Mouse (Mus musculus): ENCODE data around the gene Srsf9. TPM values are rescaled to one million over a fixed set of nuclear protein-coding genes. Genes with fewer than 3 reads are reported as not detected.

The Srsf9 gene
- polyA plus RNA-seq, 1 experiment from 2014 or later: 165 TPM

DNA sequence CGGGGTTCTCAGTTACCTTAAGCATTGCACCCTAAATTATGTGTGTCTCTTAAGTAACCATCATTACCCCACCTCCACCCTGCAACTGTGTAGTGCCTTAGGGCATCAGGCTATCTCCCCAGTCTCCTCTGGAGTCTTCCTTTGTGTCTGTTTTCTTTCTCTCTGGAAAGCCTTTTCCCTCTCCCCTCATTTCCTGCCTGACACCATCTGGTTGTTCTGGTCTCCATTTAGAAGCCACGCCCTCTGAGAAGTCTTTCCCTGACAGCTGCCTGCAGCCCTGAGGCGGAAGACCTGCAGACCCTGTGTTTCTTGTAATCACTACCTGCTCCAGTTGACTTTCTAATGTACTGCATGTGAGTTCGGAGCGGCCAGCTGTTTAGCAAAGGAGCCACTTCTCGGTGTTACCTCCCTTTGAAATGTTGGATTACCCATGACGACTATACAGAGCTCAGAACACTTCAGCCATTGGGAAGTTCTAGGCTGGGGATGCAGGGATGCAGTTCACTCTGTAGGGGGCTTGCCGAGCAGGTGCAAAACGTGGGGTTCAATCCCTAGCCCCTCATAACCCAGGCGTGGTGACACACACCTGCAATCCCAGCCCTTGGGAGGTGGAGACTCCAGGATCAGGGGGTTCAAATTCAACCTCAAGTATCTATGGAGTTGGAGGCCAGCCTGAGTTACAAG is 9.2 kb upstream of the Srsf9 start:
- 5% methylated on average over 10 of the region's 10 CpGs for WGBS
- Histone ChIP-seq H3K9ac (ENCODE audit: low read length) (no peak overlapping the region), H3K4me3 (ENCODE audit: low read depth, low read length) (no peak overlapping the region), H3K9me3 (replicated peaks; ENCODE audit: control insufficient read depth, low read length) (no peaks in the 10 kb centered on the region), H3K27me3 (replicated peaks; ENCODE audit: control insufficient read depth, insufficient read depth, low read length) (no peaks in the 10 kb centered on the region), H3K4me2 (ENCODE audit: low read length) (peak overlapping the region; percentile 8), H3K27ac (ENCODE audit: low read depth, low read length) (peak overlapping the region; percentile 77), H3K4me1 (ENCODE audit: control insufficient read depth, insufficient read depth, low read length) (peaks cover 18% of the 10 kb centered on the region), H3K36me3 (ENCODE audit: control insufficient read depth, insufficient read depth, low read length) (no peaks in the 10 kb centered on the region)
- DNase-seq (ENCODE audit: low spot score): peak; percentile 78
- ATAC-seq: peak; percentile 71

DNA sequence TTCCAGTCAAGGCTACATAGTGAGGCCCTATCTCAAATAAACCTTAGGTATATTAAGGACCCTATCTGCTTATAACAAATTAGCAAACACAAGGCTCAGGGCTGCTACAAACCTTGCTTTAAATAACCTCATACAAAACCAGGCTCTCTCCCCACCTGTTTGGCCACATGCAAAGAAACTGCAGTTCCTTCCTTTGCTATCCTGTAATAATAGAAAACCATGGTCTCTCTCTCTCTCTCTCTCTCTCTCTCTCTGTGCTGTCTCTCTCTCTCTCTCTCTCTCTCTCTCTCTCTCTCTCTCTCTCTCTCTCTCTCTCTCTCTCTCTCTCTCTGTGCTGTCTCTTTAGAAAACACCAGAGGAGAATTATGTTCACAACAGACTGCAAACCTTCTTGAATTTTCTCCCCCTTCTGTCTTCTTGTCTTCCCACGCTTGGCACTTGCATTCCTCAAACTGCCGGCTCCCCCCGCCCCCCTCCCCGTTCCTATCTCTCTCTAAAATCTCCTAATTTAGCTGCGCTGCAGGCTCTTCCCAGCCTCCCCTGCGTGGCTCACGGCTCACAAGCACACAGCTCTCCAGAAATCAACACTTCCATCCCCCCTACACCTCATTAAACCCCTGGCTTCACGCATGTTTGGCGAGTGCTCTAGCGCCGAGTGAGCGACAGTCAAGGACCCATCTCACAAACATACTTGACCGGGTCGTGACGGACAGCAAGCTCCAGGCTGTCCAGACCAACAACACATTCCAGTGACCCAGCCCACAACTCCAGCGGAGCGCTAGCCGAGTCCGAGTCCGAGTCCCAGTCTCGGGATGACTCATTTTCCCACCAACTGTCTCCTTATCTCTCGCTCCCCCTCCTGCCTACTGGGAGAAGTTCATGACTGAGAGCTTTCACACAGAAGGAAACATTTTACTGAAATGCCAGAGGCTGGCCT is 7.7 kb upstream of the Srsf9 start:
- Histone ChIP-seq H3K9ac (ENCODE audit: low read length) (peak overlapping the region; percentile 56), H3K27ac (ENCODE audit: low read depth, low read length) (peak overlapping the region; percentile 62), H3K36me3 (ENCODE audit: control insufficient read depth, insufficient read depth, low read length) (no peaks in the 10 kb centered on the region), H3K4me1 (ENCODE audit: control insufficient read depth, insufficient read depth, low read length) (peaks cover 18% of the 10 kb centered on the region), H3K4me2 (ENCODE audit: low read length) (peak overlapping the region; percentile 79), H3K27me3 (replicated peaks; ENCODE audit: control insufficient read depth, insufficient read depth, low read length) (no peaks in the 10 kb centered on the region), H3K9me3 (replicated peaks; ENCODE audit: control insufficient read depth, low read length) (no peaks in the 10 kb centered on the region), H3K4me3 (ENCODE audit: low read depth, low read length) (peak overlapping the region; percentile 33)
- ATAC-seq: peak; percentile 72
- WGBS: under 1% methylated on average over 22 of the region's 22 CpGs
- DNase-seq (ENCODE audit: low spot score): peak; percentile 82

GRCm38 (mm10) chr5:115326256-115326831 is 633 bp upstream of the Srsf9 start:
- H3K4me1 ChIP-seq (ENCODE audit: control insufficient read depth, insufficient read depth, low read length): peaks cover 17% of the 10 kb centered on the region
- 25% methylated on average over 11 of the region's 11 CpGs for WGBS
- H3K4me3 ChIP-seq (ENCODE audit: low read depth, low read length): peak overlapping the region; percentile 94
- H3K4me2 ChIP-seq (ENCODE audit: low read length): peak overlapping the region; percentile 64
- DNase-seq (ENCODE audit: low spot score): no peak
- peaks cover 16% of the 10 kb centered on the region for H3K36me3 ChIP-seq (ENCODE audit: control insufficient read depth, insufficient read depth, low read length)
- H3K9ac ChIP-seq (ENCODE audit: low read length): peak overlapping the region; percentile 93
- peak; percentile 24; the same call in 1 of the 2 replicates for ATAC-seq
- H3K27ac ChIP-seq (ENCODE audit: low read depth, low read length): peak overlapping the region; percentile 75; the same call in 1 of the 2 replicates
- H3K27me3 ChIP-seq (replicated peaks; ENCODE audit: control insufficient read depth, insufficient read depth, low read length): no peaks in the 10 kb centered on the region
- no peaks in the 10 kb centered on the region for H3K9me3 ChIP-seq (replicated peaks; ENCODE audit: control insufficient read depth, low read length)

DNA sequence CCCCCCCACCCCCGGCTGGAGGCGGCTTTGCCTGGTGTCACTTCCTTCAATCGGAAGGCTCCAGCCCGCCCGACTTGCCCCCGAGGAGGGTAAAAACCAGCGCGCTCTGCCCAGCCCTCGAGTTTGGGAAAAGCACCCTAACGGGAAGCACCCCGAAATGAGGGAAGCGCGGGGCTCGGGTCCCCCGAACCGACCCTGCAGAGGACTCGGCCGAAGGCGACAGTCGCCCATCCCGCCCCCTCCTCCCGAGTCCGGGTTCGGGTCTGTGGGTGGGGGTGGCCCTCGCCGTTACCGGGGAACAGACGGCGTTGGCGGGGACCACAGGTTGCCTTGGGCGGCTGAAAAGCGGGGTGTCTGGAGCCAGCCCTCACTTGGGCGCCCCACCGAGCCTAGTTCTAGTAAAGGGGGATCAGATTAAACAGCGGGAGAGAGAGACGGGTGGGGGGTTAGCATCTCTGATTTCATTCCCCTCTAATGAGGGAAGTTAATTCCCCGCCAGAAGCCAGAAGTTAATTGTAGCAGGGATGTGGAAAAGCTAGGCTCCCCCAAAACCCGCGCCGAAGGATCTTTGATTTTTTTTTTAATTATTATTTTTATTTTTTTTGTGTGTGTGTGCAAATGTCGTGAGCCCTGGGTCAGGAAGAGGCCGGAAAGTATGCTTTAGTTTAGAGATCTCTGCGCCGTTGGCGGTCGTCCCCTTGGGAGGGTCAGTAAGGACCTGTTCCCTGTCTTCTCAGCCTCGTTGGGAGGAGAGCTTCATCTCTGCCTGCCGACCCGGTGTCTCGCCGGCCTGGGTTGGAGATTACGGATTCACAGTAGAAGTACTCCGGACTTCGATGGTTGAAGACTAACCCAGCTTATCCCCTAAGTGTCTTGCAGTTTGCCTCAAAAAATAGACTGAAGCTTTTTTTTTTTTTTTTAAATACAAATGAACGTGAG is 902 bp downstream of the Srsf9 start:
- Histone ChIP-seq H3K4me1 (ENCODE audit: control insufficient read depth, insufficient read depth, low read length) (peaks cover 17% of the 10 kb centered on the region), H3K36me3 (ENCODE audit: control insufficient read depth, insufficient read depth, low read length) (peaks cover 32% of the 10 kb centered on the region), H3K4me2 (ENCODE audit: low read length) (peak overlapping the region; percentile 64), H3K27me3 (replicated peaks; ENCODE audit: control insufficient read depth, insufficient read depth, low read length) (no peaks in the 10 kb centered on the region), H3K9me3 (replicated peaks; ENCODE audit: control insufficient read depth, low read length) (no peaks in the 10 kb centered on the region), H3K27ac (ENCODE audit: low read depth, low read length) (peak overlapping the region; percentile 75), H3K9ac (ENCODE audit: low read length) (peak overlapping the region; percentile 93), H3K4me3 (ENCODE audit: low read depth, low read length) (peak overlapping the region; percentile 94)
- ATAC-seq: peak; percentile 36
- WGBS: under 1% methylated on average over 53 of the region's 55 CpGs
- peak; percentile 30 for DNase-seq (ENCODE audit: low spot score)

DNA sequence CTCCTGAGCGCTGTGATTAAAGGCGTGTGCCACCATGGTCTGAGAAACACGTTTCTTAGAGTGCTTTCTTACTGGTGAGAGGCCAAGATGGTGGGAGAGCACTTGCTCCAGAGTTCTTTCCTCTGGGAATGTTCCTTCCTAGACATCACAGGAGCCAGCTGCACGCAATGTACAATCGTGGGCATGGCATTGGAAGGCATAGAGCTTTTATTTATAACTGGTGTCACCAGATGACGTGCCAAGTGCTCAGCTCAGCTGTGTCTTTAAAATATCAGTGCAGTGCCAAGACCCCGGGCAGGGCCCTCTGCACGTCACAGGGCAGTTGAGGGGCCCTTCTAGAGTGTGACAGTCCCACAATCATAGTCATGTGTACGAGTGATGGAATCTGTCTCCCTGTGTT is 4.0 kb downstream of the Srsf9 start:
- no peak overlapping the region for H3K27ac ChIP-seq (ENCODE audit: low read depth, low read length)
- H3K9me3 ChIP-seq (replicated peaks; ENCODE audit: control insufficient read depth, low read length): no peaks in the 10 kb centered on the region
- peaks cover 62% of the 10 kb centered on the region for H3K36me3 ChIP-seq (ENCODE audit: control insufficient read depth, insufficient read depth, low read length)
- DNase-seq (ENCODE audit: low spot score) (no peak), ATAC-seq (no peak)
- H3K4me2 ChIP-seq (ENCODE audit: low read length): no peak overlapping the region
- H3K4me3 ChIP-seq (ENCODE audit: low read depth, low read length): no peak overlapping the region
- no peaks in the 10 kb centered on the region for H3K27me3 ChIP-seq (replicated peaks; ENCODE audit: control insufficient read depth, insufficient read depth, low read length)
- 84% methylated on average over 9 of the region's 9 CpGs for WGBS
- peaks cover 16% of the 10 kb centered on the region for H3K4me1 ChIP-seq (ENCODE audit: control insufficient read depth, insufficient read depth, low read length)
- H3K9ac ChIP-seq (ENCODE audit: low read length): no peak overlapping the region

DNA sequence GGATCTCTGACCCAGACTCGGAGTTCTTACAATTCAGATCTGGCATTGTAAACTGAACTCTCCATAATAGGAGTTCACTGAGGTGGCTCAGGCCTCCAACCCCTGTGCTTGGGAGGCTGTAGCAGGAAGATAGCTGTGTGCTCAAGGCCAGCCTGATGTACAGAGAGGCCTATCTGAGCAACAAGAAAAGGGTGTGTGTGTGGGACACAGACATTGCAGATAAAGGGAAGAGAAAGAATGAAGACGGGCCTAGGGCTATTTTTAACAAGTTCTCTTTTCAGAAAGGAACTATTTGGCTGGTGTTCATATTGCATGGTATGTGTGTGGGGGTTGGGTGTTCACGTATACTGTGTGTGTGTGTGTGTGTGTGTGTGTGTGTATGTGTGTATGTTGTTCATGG is 6.6 kb downstream of the Srsf9 start:
- Histone ChIP-seq H3K4me1 (ENCODE audit: control insufficient read depth, insufficient read depth, low read length) (peaks cover 8% of the 10 kb centered on the region), H3K36me3 (ENCODE audit: control insufficient read depth, insufficient read depth, low read length) (peaks cover 67% of the 10 kb centered on the region), H3K27me3 (replicated peaks; ENCODE audit: control insufficient read depth, insufficient read depth, low read length) (no peaks in the 10 kb centered on the region), H3K4me2 (ENCODE audit: low read length) (no peak overlapping the region), H3K9ac (ENCODE audit: low read length) (no peak overlapping the region), H3K4me3 (ENCODE audit: low read depth, low read length) (no peak overlapping the region), H3K27ac (ENCODE audit: low read depth, low read length) (no peak overlapping the region), H3K9me3 (replicated peaks; ENCODE audit: control insufficient read depth, low read length) (no peaks in the 10 kb centered on the region)
- no peak for ATAC-seq
- no peak for DNase-seq (ENCODE audit: low spot score)
- WGBS: 77% methylated on average over 3 of the region's 3 CpGs

- WGBS: 32% methylated on average over 7 of the region's 7 CpGs
- peak overlapping the region; percentile 52 for H3K4me2 ChIP-seq (ENCODE audit: low read length)
- H3K4me3 ChIP-seq (ENCODE audit: low read depth, low read length): peak overlapping the region; percentile 82
- no peaks in the 10 kb centered on the region for H3K27me3 ChIP-seq (replicated peaks; ENCODE audit: control insufficient read depth, insufficient read depth, low read length)
- no peak for ATAC-seq
- H3K4me1 ChIP-seq (ENCODE audit: control insufficient read depth, insufficient read depth, low read length): peaks cover 8% of the 10 kb centered on the region
- no peaks in the 10 kb centered on the region for H3K9me3 ChIP-seq (replicated peaks; ENCODE audit: control insufficient read depth, low read length)
- no peak overlapping the region for H3K27ac ChIP-seq (ENCODE audit: low read depth, low read length)
- peaks cover 41% of the 10 kb centered on the region for H3K36me3 ChIP-seq (ENCODE audit: control insufficient read depth, insufficient read depth, low read length)
- peak overlapping the region; percentile 88; the same call in 1 of the 2 replicates for H3K9ac ChIP-seq (ENCODE audit: low read length)
- no peak for DNase-seq (ENCODE audit: low spot score)
Measured at GRCm38 (mm10) chr5:115340007-115340406, 13.0 kb downstream of the Srsf9 start.

Data from forebrain, embryonic 14.5 days (tissue).